Mouse (Mus musculus): ENCODE data around the gene Ctnnd2.

Gene Ctnnd2

GRCm38 (mm10) chr15:30875523-30875922, 703.1 kb downstream of the Ctnnd2 start:
- no peak for DNase-seq (ENCODE audit: low spot score in 2 of 2)

GRCm38 (mm10) chr15:30884692-30885334, 712.4 kb downstream of the Ctnnd2 start:
- no peak for DNase-seq (ENCODE audit: low spot score in 2 of 2)

GRCm38 (mm10) chr15:30885410-30885809, 713.0 kb downstream of the Ctnnd2 start:
- DNase-seq (ENCODE audit: low spot score in 2 of 2), result peak in 1 of 2 experiments; percentile 8

- no peak for DNase-seq (ENCODE audit: low spot score in 2 of 2)
Measured at GRCm38 (mm10) chr15:30887559-30887958, 715.2 kb downstream of the Ctnnd2 start.

GRCm38 (mm10) chr15:30891986-30892385, 719.6 kb downstream of the Ctnnd2 start:
- DNase-seq (ENCODE audit: low spot score in 2 of 2), result no peak

GRCm38 (mm10) chr15:30895063-30895462, 722.7 kb downstream of the Ctnnd2 start:
- no peak for DNase-seq (ENCODE audit: low spot score in 2 of 2)

- DNase-seq (ENCODE audit: low spot score in 2 of 2), result no peak
Measured at GRCm38 (mm10) chr15:30897342-30897741, 724.9 kb downstream of the Ctnnd2 start.

- DNase-seq (ENCODE audit: low spot score in 2 of 2), result no peak
Measured at GRCm38 (mm10) chr15:30908027-30908426, 735.6 kb downstream of the Ctnnd2 start.

GRCm38 (mm10) chr15:30913360-30913759, 741.0 kb downstream of the Ctnnd2 start:
- no peak for DNase-seq (ENCODE audit: low spot score in 2 of 2)

- no peak for DNase-seq (ENCODE audit: low spot score in 2 of 2)
Measured at GRCm38 (mm10) chr15:30925838-30926237, 753.4 kb downstream of the Ctnnd2 start.

GRCm38 (mm10) chr15:30927632-30928031, 755.2 kb downstream of the Ctnnd2 start:
- DNase-seq (ENCODE audit: low spot score in 2 of 2), result no peak

- DNase-seq (ENCODE audit: low spot score in 2 of 2), result no peak
Measured at GRCm38 (mm10) chr15:30931906-30932305, 759.5 kb downstream of the Ctnnd2 start.

GRCm38 (mm10) chr15:30945863-30946262, 773.5 kb downstream of the Ctnnd2 start:
- no peak for DNase-seq (ENCODE audit: low spot score in 2 of 2)

- no peak for DNase-seq (ENCODE audit: low spot score in 2 of 2)
Measured at GRCm38 (mm10) chr15:30958513-30958912, 786.1 kb downstream of the Ctnnd2 start.

- no peak for DNase-seq (ENCODE audit: low spot score in 2 of 2)
Measured at GRCm38 (mm10) chr15:30962421-30963160, 790.2 kb downstream of the Ctnnd2 start.

- no peak for DNase-seq (ENCODE audit: low spot score in 2 of 2)
Measured at GRCm38 (mm10) chr15:30964046-30964445, 791.7 kb downstream of the Ctnnd2 start.

GRCm38 (mm10) chr15:30964865-30965679, 792.7 kb downstream of the Ctnnd2 start:
- DNase-seq (ENCODE audit: low spot score in 2 of 2), result no peak

GRCm38 (mm10) chr15:30966826-30967225, 794.4 kb downstream of the Ctnnd2 start:
- no peak for DNase-seq (ENCODE audit: low spot score in 2 of 2)

GRCm38 (mm10) chr15:30974436-30974835, 802.0 kb downstream of the Ctnnd2 start:
- no peak for DNase-seq (ENCODE audit: low spot score in 2 of 2)

- no peak for DNase-seq (ENCODE audit: low spot score in 2 of 2)
Measured at GRCm38 (mm10) chr15:30974991-30975775, 802.8 kb downstream of the Ctnnd2 start.

- no peak for DNase-seq (ENCODE audit: low spot score in 2 of 2)
Measured at GRCm38 (mm10) chr15:30977166-30977740, 804.9 kb downstream of the Ctnnd2 start.
